Mouse (Mus musculus) myocyte (in vitro differentiated cells): ENCODE measurements around the gene Tfeb.
A peak's percentile ranks its signal among the peaks of the same experiment; 100 is the strongest.

Experiments used
- CEBPB ChIP-seq: IDR thresholded peaks from 2 replicates; pipeline ENCODE4 v1.6.1; 2011; ENCODE audit warnings: mild to moderate bottlenecking, moderate library complexity; ENCODE audit not compliant: poor library complexity, insufficient read depth, severe bottlenecking
- E2F4 ChIP-seq: IDR thresholded peaks from one replicate; pipeline ENCODE4 v1.6.1; 2011; ENCODE audit warnings: mild to moderate bottlenecking, control low read depth, moderate library complexity; ENCODE audit not compliant: insufficient read depth
- MAX ChIP-seq: IDR thresholded peaks from one replicate; pipeline ENCODE4 v1.6.1; 2011; ENCODE audit warnings: low read depth, mild to moderate bottlenecking, control low read depth
- MYOD1 ChIP-seq, 3 experiments: IDR thresholded peaks; one replicate each; pipeline ENCODE4 v1.6.1; 2011; ENCODE audit warnings: control low read depth in 2 of 3, low read depth in 2 of 3, mild to moderate bottlenecking in 2 of 3, moderate library complexity in 1 of 3; ENCODE audit not compliant: insufficient read length in 2 of 3, control insufficient read depth in 1 of 3
- POLR2A ChIP-seq: IDR thresholded peaks from one replicate; pipeline ENCODE4 v1.6.1; 2011; ENCODE audit warnings: low read depth, mild to moderate bottlenecking, control low read depth, moderate library complexity; ENCODE audit not compliant: insufficient read length
- TCF12 ChIP-seq: IDR thresholded peaks from one replicate; pipeline ENCODE4 v1.6.1; 2011; ENCODE audit warnings: mild to moderate bottlenecking, control low read depth; ENCODE audit not compliant: poor library complexity, insufficient read depth, severe bottlenecking
- USF1 ChIP-seq: IDR thresholded peaks from one replicate; pipeline ENCODE4 v1.6.1; 2011; ENCODE audit warnings: low read depth, mild to moderate bottlenecking, control low read depth, moderate library complexity

GRCm38 (mm10) chr17:47748791-47749553 is 12.1 kb downstream of the Tfeb start:
- TF ChIP-seq MYOD1 (IDR thresholded peaks at IDR 0.05; ENCODE audit: control insufficient read depth in 1 of 3, insufficient read length in 2 of 3, low read depth in 2 of 3), result peak in 2 of 3 experiments; percentile 1 to 88
- no peak for TF ChIP-seq E2F4
- TF ChIP-seq POLR2A, result no peak
- TF ChIP-seq TCF12, result no peak
- no peak for TF ChIP-seq CEBPB
- TF ChIP-seq MAX, result no peak
- TF ChIP-seq USF1, result no peak
